ENCODE assay signal across 8 mouse cellular contexts in the genomic region with DNA sequence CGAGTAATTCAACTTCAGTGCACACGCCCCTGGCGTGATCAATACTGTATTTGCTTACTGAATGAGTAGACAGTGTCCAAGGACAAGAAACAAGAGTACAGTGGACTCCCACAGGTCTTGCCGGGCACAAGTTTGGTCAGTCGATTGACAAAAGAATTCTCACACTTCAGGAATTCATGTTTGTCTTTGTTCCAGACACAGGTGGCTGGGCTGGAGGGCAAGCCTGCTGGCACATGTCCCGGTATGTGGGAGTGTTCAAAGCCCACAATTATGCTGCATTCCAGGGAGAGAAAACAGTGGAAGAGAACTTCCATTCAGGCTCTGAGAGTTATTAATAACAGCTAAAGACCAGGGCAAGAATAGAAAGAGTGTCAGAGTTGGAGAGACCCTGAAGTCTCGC. TPM values are rescaled to one million over a fixed set of nuclear protein-coding genes. Genes with fewer than 3 reads are reported as not detected.
DNase-seq lines count a peak whose midpoint lies in the region; ATAC-seq lines count a peak whose summit lies in the region.

No protein-coding gene starts in this region.

- peak; percentile 91 for DNase-seq in 3T3-L1 (ENCODE audit: low read depth, low spot score)
- DNase-seq in ES-CJ7 (ENCODE audit: low read depth, low spot score), result peak; percentile 78
- peak; percentile 60 for DNase-seq in forebrain, embryonic 14.5 days (ENCODE audit: low spot score)
- DNase-seq in lung, postnatal 25 days (ENCODE audit: low spot score), result peak; percentile 87
- no peak for DNase-seq in frontal cortex, postnatal 25 days (ENCODE audit: low spot score in 2 of 2)
- no peak for DNase-seq in layer of hippocampus, postnatal 14 days (ENCODE audit: low spot score in 2 of 2)
- DNase-seq in left cerebral cortex, adult 18-20 months (ENCODE audit: low spot score in 2 of 2), result no peak

- peak; percentile 37; the same call in 1 of the 2 replicates for ATAC-seq in forebrain, embryonic 14.5 days
- peak; percentile 68; the same call in 1 of the 2 replicates for ATAC-seq in kidney, embryonic 15.5 days (replicated peaks; ENCODE audit: low FRiP score)

- H3K27me3 ChIP-seq in forebrain, embryonic 14.5 days (replicated peaks; ENCODE audit: control insufficient read depth, insufficient read depth, low read length), result no peaks in the 10 kb centered on the region
- no peaks in the 10 kb centered on the region for H3K27me3 ChIP-seq in kidney, embryonic 15.5 days

- H3K9me3 ChIP-seq in forebrain, embryonic 14.5 days (replicated peaks; ENCODE audit: control insufficient read depth, low read length), result no peaks in the 10 kb centered on the region
- no peaks in the 10 kb centered on the region for H3K9me3 ChIP-seq in kidney, embryonic 15.5 days (replicated peaks)

- H3K4me2 ChIP-seq in forebrain, embryonic 14.5 days (ENCODE audit: low read length), result no peak overlapping the region
- H3K4me2 ChIP-seq in kidney, embryonic 15.5 days, result 0 out of 2 replicates have a peak overlapping the region, but pooled peaks have one; percentile 19

- H3K4me1 ChIP-seq in forebrain, embryonic 14.5 days (ENCODE audit: control insufficient read depth, insufficient read depth, low read length), result no peaks in the 10 kb centered on the region
- H3K4me1 ChIP-seq in kidney, embryonic 15.5 days, result peaks cover 40% of the 10 kb centered on the region

- H3K36me3 ChIP-seq in forebrain, embryonic 14.5 days (ENCODE audit: control insufficient read depth, insufficient read depth, low read length), result no peaks in the 10 kb centered on the region
- H3K36me3 ChIP-seq in kidney, embryonic 15.5 days, result no peaks in the 10 kb centered on the region

- H3K9ac ChIP-seq in forebrain, embryonic 14.5 days (ENCODE audit: low read length), result no peak overlapping the region
- no peak overlapping the region for H3K9ac ChIP-seq in kidney, embryonic 15.5 days

- 7% methylated on average over 7 of the region's 7 CpGs for WGBS in forebrain, embryonic 14.5 days
- WGBS in kidney, embryonic 15.5 days, result 18% methylated on average over 7 of the region's 7 CpGs

- H3K27ac ChIP-seq in forebrain, embryonic 14.5 days (ENCODE audit: low read depth, low read length), result 0 out of 2 replicates have a peak overlapping the region, but pooled peaks have one; percentile 5
- peak overlapping the region; percentile 87 for H3K27ac ChIP-seq in kidney, embryonic 15.5 days

- no peak overlapping the region for H3K4me3 ChIP-seq in forebrain, embryonic 14.5 days (ENCODE audit: low read depth, low read length)
- no peak overlapping the region for H3K4me3 ChIP-seq in kidney, embryonic 15.5 days (replicated peaks)

RNA-seq across cellular contexts. Expression of gene Lax1, which starts 6.0 kb away (rescaled TPM):
- polyA plus RNA-seq in forebrain, embryonic 14.5 days (2014; fragmentation: Nextera tagmentation; extraction: Ambion mirVana), result not detected in 2 replicates
- 0.66 and 0.81 TPM in 2 replicates for polyA plus RNA-seq in kidney, embryonic 15.5 days (2015; fragmentation: Nextera tagmentation; extraction: Ambion mirVana)
- not detected for total RNA-seq in layer of hippocampus, postnatal 14 days (2021)
- total RNA-seq in left cerebral cortex, adult 18-20 months (2021), result under 1 TPM in 1 of 2 experiments, not detected in 1; 0.40 TPM

RNA-seq across cellular contexts. Expression of gene Gm38394, which starts 34.8 kb away (rescaled TPM):
- polyA plus RNA-seq in forebrain, embryonic 14.5 days (2014; fragmentation: Nextera tagmentation; extraction: Ambion mirVana), result 3.6 and 4.9 TPM in 2 replicates
- polyA plus RNA-seq in kidney, embryonic 15.5 days (2015; fragmentation: Nextera tagmentation; extraction: Ambion mirVana), result 5.1 and 5.3 TPM in 2 replicates
- total RNA-seq in layer of hippocampus, postnatal 14 days (2021), result 10 to 100 TPM; 24.0 to 24.2 TPM
- total RNA-seq in left cerebral cortex, adult 18-20 months (2021), result 10 to 100 TPM; 23.9 to 27.1 TPM

RNA-seq across cellular contexts. Expression of gene Zbed6, which starts 35.2 kb away (rescaled TPM):
- polyA plus RNA-seq in forebrain, embryonic 14.5 days (2014; fragmentation: Nextera tagmentation; extraction: Ambion mirVana), result not detected in 2 replicates
- not detected in 2 replicates for polyA plus RNA-seq in kidney, embryonic 15.5 days (2015; fragmentation: Nextera tagmentation; extraction: Ambion mirVana)
- 1 to 10 TPM; 9.2 to 9.8 TPM for total RNA-seq in layer of hippocampus, postnatal 14 days (2021)
- total RNA-seq in left cerebral cortex, adult 18-20 months (2021), result 1 to 10 TPM; 8.3 TPM

Comparison
In these comparisons a context has a peak if more than half of its experiments do, and no peak if none do; other contexts are left out.
1. DNase-seq: peak in 3T3-L1 (single experiment), ES-CJ7 (single experiment), forebrain, embryonic 14.5 days (single experiment) and lung, postnatal 25 days (single experiment); none in frontal cortex, postnatal 25 days (0 of 2), layer of hippocampus, postnatal 14 days (0 of 2) and left cerebral cortex, adult 18-20 months (0 of 2).